Mouse (Mus musculus) 3134 (cell line): ENCODE measurements around the gene Rimbp2.

Experiments
- DNase-seq: peaks from one replicate; pipeline ENCODE4 v3.0.0-alpha.2; 2011; ENCODE audit warnings: low spot score; ENCODE audit not compliant: insufficient read length; ENCODE audit errors: extremely low read depth

Rimbp2 gene

GRCm38 (mm10) chr5:128935359-128935899 is 17.9 kb downstream of the Rimbp2 start:
- no peak for DNase-seq

- no peak for DNase-seq
Measured at GRCm38 (mm10) chr5:128932776-128933175, 20.5 kb downstream of the Rimbp2 start.

DNA sequence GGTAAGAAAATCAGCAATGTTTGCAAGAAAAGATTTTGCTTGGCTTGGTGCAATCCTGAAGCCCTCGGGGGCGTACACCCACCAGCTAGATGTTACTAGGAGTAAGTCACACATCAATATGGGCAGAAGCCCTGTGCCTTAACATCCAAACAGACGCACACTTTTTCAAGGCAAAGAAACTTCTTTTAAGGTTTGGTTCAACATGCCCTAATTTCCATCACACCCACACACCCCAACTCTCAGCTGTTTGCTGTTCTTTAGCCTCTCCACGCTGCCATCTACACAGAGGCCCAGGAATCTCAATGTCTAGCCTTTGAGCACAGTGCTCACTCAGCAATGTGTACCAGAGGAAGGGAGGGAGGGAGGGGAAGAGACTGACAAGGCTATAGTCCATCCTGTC is 28.2 kb downstream of the Rimbp2 start:
- no peak for DNase-seq

DNA sequence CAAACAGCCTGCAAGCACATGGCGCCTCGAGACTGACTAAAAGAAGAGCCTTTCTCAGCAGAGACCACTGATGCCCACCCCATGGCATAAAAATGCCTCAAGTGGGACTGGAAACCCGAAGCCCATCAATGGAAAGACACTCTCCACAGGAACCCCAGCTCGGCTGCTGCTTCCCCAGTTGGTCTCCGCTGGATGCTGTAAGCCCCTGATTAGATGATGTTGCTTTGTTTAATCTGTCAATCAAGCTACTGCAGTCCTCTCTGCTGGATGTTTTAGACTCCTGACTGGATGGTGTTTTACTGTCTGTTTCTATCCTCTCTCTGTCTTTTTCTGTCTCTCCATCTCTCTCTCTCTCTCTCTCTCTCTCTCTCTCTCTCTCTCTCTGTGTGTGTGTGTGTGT is 33.2 kb downstream of the Rimbp2 start:
- DNase-seq = no peak

DNA sequence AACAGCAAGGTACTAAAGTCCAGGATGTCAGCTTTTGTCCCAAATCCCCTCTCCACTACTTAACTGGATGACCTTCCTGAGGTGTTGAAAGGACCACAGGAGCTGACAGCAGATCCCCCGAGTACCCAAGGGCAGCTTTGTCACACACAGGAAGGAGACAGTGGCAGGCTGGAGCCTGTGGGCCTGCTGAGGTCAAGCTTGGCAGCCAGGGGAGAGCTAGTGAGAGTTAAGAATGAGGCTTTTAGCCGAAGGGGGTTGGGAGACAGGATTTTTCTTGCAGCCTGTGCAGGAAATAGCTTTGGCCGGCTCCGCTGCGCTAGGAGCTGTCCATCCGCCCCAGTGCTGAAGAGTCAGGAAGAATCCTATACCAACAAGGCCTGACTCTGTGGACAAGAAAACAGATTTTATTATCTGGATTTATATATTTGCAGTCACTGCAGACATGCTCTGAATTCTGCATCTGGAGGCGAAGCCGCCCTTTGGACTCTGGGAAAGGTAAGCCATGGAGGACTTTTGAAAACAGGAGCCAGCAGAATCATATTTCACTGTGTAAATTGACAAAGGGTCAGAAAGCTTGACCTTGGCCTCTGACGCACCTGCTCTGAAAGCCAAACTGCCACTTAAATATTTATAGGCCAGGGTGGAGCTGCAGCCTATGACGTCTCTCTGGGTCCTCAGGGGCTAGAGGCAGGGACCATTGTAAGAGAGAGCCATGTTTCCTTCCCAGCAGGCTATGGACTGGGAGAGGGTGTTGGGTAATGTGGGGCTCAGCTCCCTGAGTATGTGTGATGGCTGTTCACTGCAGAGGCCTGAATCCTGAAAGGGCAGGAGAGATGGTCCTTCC is 35.9 kb downstream of the Rimbp2 start:
- DNase-seq = no peak

DNA sequence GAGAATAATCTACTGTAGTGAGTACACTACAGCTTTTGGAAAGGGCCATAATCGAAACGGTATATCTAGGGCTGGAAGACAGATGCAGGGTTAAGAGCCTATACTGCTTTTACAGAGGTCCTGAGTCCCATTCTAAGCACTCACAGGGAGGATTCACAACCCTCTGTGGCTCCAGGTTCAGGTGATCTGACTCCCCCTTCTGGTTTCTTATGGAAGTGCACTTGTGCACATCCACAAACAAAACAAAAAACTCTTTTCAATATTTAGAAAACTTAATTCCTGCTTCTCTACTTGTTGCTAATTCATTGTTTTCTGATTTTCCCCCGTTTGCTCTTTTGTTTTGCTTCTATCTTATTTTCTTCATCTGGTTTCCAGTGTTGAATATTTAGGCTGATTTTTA is 39.5 kb downstream of the Rimbp2 start:
- DNase-seq = no peak

GRCm38 (mm10) chr5:128912374-128912773 is 40.9 kb downstream of the Rimbp2 start:
- DNase-seq = no peak

GRCm38 (mm10) chr5:128911593-128911992 is 41.7 kb downstream of the Rimbp2 start:
- DNase-seq = no peak

DNA sequence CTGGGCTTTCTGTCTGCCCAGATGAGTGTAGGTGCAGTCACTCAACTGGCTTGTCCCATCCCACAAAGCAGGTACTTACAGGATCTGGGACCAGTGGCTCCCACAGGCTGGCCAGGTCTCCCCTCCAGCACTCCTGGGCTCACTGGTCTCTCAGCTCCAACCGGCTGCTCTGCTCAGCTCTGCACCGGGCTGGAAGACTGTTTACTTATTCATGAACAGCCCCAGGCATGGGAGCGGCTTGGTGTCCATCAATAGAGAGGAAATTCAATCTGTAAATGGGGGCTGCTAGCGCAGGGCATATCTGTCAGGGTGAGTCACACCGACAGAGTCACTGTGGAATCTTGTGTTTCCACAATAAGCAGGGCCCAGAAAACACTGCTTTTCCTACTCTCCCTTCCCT is 49.2 kb downstream of the Rimbp2 start:
- peak; percentile 11 for DNase-seq

GRCm38 (mm10) chr5:128903120-128903519 is 50.2 kb downstream of the Rimbp2 start:
- DNase-seq = no peak

DNA sequence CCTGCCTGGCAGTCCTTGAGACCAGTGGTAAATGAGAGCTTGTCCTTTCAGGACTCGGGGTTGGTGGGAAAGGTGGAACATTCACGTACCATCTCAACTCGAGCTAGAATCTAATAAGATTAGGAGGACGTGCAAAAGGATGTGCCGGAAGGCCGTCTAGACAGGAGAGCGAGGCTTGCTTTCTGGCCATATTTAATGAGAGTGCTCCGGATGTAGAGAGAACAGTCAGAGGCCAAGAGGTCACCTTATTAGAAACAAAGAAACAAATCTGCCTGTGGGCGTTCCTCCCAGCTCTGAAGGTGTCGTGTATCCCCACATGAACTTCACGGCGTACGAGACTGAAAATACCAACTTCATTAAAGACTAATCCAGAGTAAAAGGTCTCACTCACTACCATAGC is 53.3 kb downstream of the Rimbp2 start:
- no peak for DNase-seq

DNA sequence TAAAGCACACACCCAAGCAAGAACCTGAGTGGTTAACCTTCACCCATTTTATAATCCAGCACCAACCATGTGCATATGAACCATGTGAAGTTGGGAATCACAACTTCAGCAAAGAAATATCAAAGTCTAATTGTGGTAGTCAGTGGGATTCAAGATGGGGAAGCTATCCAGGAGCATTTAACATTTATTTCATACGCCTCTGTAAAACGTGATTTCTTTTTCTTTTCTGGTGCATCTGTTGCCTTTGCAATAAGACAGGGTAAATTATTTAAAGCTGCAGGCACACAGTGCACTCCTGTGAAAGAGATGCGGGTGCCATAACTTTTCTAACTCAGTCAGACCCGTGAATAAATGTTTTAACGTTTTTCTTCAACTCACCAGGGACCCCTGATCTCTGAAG is 58.4 kb downstream of the Rimbp2 start:
- no peak for DNase-seq

- no peak for DNase-seq
Measured at GRCm38 (mm10) chr5:128887546-128887945, 65.7 kb downstream of the Rimbp2 start.

GRCm38 (mm10) chr5:128884320-128884719 is 69.0 kb downstream of the Rimbp2 start:
- no peak for DNase-seq

GRCm38 (mm10) chr5:128879092-128879491 is 74.2 kb downstream of the Rimbp2 start:
- no peak for DNase-seq

DNA sequence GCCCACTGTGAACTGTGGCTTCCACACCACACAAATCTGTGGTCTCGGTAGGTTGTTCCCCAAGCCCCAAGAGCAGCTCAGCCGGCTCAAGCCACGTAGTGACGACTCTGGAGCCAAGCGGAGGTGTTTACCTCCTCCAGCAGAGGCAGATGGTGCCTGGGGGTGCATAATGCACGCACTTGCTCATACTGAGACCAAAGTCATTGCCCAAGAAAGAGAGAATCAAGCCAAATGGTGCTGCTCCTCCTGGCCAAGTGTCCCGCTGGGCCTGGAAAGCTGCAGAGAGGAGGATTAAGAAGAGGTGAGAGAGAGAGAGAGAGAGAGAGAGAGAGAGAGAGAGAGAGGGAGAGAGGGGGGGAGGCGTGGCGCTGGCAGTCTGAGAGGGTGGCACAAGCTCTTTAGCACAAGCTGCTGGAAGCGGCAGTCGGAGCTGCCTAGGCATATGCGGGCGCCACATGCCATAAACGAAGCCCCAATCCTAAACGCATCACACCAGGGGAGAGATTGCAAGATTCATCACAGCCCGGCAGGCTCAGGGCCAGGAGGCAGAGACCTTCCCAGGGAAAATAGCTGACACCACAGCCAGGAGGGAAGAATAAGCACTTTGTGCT is 75.8 kb downstream of the Rimbp2 start:
- no peak for DNase-seq

DNA sequence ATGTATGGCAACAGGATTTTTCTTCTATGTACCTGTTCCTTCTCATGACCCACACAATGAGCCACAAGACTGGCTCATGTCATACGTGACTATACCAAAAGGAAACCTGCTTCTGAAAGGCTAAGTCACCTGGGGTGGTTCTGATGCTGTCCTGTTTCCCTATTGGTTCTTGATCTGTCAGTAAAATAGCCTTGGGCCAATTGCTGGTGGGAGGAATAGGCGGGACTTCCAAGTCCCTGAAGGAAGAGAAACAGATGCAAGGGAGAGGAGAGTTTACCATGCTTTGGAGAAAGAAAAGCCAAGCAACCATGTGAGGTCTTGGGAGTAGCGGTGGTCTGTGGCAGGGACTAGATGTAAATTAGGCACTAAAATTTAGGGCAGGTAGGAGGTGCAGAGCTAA is 81.6 kb downstream of the Rimbp2 start:
- no peak for DNase-seq

DNA sequence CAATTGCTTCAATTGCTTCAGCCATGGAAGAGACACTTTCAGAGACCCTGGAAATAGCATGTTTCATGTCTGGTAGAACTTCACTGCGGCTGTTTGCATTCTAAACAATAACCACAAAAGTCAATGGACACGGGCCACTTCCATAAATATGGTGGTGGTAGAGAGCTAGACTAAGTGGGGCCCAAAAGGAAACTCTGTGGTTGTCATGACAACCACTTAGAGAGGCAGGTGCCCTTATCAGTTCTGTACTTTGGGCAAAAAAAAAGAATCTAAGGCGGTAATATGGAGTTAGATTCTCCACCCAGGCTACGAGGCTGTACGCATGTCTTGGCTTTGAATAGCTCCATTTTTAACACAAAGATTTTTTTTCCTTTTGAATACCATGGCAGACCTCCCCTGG is 86.5 kb downstream of the Rimbp2 start:
- DNase-seq = no peak

GRCm38 (mm10) chr5:128866291-128866690 is 87.0 kb downstream of the Rimbp2 start:
- DNase-seq = no peak

DNA sequence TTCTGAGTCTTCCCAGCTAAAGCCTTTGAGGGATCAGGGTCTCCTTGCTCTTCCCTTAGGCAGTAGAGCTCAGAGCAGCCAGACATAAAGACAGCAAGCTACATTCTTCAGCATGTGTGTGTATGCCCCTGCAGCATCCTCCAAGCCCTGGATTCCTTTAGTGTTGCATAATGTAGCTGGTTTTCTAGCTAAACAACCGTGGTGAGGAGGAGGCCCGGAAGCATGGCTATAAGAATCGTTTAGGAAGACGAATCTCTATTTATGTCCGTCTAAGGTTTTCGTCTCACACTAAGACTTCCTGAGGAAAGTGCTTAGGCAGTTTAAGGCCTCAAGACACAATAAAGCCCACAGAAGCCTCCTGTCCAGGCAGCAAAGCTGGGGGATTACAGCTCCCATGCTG is 89.8 kb downstream of the Rimbp2 start:
- no peak for DNase-seq

DNA sequence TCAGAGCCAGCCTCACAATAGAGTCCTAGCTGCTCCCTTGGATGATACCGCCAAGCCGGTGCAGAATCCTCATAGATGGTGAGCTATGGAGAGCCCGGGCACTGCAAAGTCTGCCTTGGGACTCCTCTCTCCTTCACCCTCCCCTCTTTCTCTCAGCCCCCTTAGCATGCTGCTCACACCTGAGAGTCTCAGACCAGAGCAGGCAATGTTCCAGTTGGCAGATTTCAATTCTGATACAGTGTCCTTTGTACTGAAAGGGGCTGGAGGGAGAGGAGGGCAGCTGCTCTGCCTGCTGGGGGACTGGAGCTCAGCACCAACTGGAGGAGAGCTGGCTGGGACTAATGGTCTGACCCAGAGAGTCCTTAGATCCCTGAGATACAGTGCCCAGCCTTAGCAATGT is 92.4 kb downstream of the Rimbp2 start:
- no peak for DNase-seq

- no peak for DNase-seq
Measured at GRCm38 (mm10) chr5:128852791-128853190, 100.5 kb downstream of the Rimbp2 start.
